8 mouse cellular contexts compared by ENCODE assay signal in genomic region chr13:43171020-43171710, GRCm38 (mm10). TPM values are rescaled to one million over a fixed set of nuclear protein-coding genes. Genes with fewer than 3 reads are reported as not detected.
A peak's percentile ranks its signal among the peaks of the same experiment; 100 is the strongest.
DNase-seq lines count a peak whose midpoint lies in the region; ATAC-seq and TF ChIP-seq lines count a peak whose summit lies in the region.

Gene Tbc1d7 (minus strand): TSS chr13:43171501.

- DNase-seq in gastrocnemius, adult 8-10 months (ENCODE audit: low spot score in 2 of 2) = peak; percentile 91 to 95
- DNase-seq in hindlimb bud, embryonic 11.5 days (ENCODE audit: extremely low spot score, low read depth, low spot score) = peak; percentile 79
- peak; percentile 95 for DNase-seq in left cerebral cortex, adult 8-10 months (ENCODE audit: low spot score in 2 of 2)
- DNase-seq in right cerebral cortex, postnatal 10 days (ENCODE audit: low spot score in 2 of 2) = peak; percentile 98 to 99
- peak; percentile 100 for DNase-seq in urinary bladder, postnatal 25 days (ENCODE audit: low spot score)

- peak within 1 kb of the TSS; percentile 46 for H3K4me3 ChIP-seq in cortical plate, adult 2 months (ENCODE audit: insufficient read depth, low read length)
- peak within 1 kb of the TSS; percentile 98 for H3K4me3 ChIP-seq in megakaryocyte, embryonic 14.5 days (replicated peaks)

- peak; percentile 85 for ATAC-seq in activated CD4-positive, CD25-positive, alpha-beta regulatory T cell, adult 4 months

- no peaks in the 10 kb centered on the region for H3K4me1 ChIP-seq in cortical plate, adult 2 months (ENCODE audit: control insufficient read depth, insufficient read depth, low read length)
- H3K4me1 ChIP-seq in megakaryocyte, embryonic 14.5 days = peaks cover 68% of the 10 kb centered on the region

- H3K27ac ChIP-seq in cortical plate, adult 2 months (ENCODE audit: insufficient read depth, low read length) = no peak within 1 kb of the TSS

- TF ChIP-seq CTCF in cortical plate, adult 2 months (IDR thresholded peaks at IDR 0.05; ENCODE audit: extremely low read depth, insufficient read depth, low read length) = no peak

- H3K36me3 ChIP-seq in megakaryocyte, embryonic 14.5 days (replicated peaks; ENCODE audit: low read length) = peaks cover 19% of the 10 kb centered on the region

- H3K27me3 ChIP-seq in megakaryocyte, embryonic 14.5 days (replicated peaks) = no peaks in the 10 kb centered on the region

- H3K9me3 ChIP-seq in megakaryocyte, embryonic 14.5 days = no peaks in the 10 kb centered on the region

- peak; percentile 95 for TF ChIP-seq POLR2A in cortical plate, adult 2 months (IDR thresholded peaks at IDR 0.05; ENCODE audit: extremely low read depth, insufficient read depth, low read length)

RNA-seq across cellular contexts. Expression of gene Tbc1d7, which starts in this region (rescaled TPM):
- polyA plus RNA-seq in activated CD4-positive, CD25-positive, alpha-beta regulatory T cell, adult 4 months (2017; shearing (Covaris generic)) = 10 to 100 TPM; 14.1 to 14.3 TPM
- polyA plus RNA-seq in cortical plate, adult 2 months (2012; rRNA removed) = 31.1 TPM in 2 replicates
- total RNA-seq in gastrocnemius, adult 8-10 months (2022) = 10 to 100 TPM; 22.8 to 26.1 (median 25.0) TPM
- 10 to 100 TPM; 25.2 to 28.3 (median 26.1) TPM for total RNA-seq in left cerebral cortex, adult 8-10 months (2022)
- 2.7 and 6.9 TPM in 2 replicates for polyA plus RNA-seq in megakaryocyte, embryonic 14.5 days (2012; ENCODE audit: insufficient read depth, low replicate concordance)
